In genomic region chrX:162901371-162902039, GRCm38 (mm10) we compare ENCODE assay signal across 8 mouse cellular contexts. TPM values are rescaled to one million over a fixed set of nuclear protein-coding genes. Genes with fewer than 3 reads are reported as not detected.
DNase-seq lines count a peak whose midpoint lies in the region; ATAC-seq and TF ChIP-seq lines count a peak whose summit lies in the region.

No protein-coding gene starts in this region.

- peak overlapping the region; percentile 84 for H3K4me3 ChIP-seq in E14TG2a.4 (replicated peaks; ENCODE audit: low read length)
- H3K4me3 ChIP-seq in bone marrow, adult 2 months (replicated peaks; ENCODE audit: control insufficient read depth, low read depth, low read length) = peak overlapping the region; percentile 64
- peak overlapping the region; percentile 61 for H3K4me3 ChIP-seq in lung, embryonic 15.5 days
- H3K4me3 ChIP-seq in neural tube, embryonic 15.5 days (replicated peaks) = peak overlapping the region; percentile 56

- H3K36me3 ChIP-seq in E14TG2a.4 (ENCODE audit: insufficient read depth, low read length) = no peaks in the 10 kb centered on the region
- no peaks in the 10 kb centered on the region for H3K36me3 ChIP-seq in lung, embryonic 15.5 days
- no peaks in the 10 kb centered on the region for H3K36me3 ChIP-seq in neural tube, embryonic 15.5 days

- H3K4me1 ChIP-seq in E14TG2a.4 (replicated peaks; ENCODE audit: low read depth, low read length) = peaks cover 13% of the 10 kb centered on the region
- no peaks in the 10 kb centered on the region for H3K4me1 ChIP-seq in bone marrow, adult 2 months (ENCODE audit: control insufficient read depth, insufficient read depth, low read length)
- H3K4me1 ChIP-seq in lung, embryonic 15.5 days = no peaks in the 10 kb centered on the region
- H3K4me1 ChIP-seq in neural tube, embryonic 15.5 days = no peaks in the 10 kb centered on the region

- H3K9ac ChIP-seq in lung, embryonic 15.5 days = peak overlapping the region; percentile 60
- H3K9ac ChIP-seq in neural tube, embryonic 15.5 days (replicated peaks) = peak overlapping the region; percentile 62

- peak; percentile 43 to 49 for DNase-seq in heart, postnatal 10 days
- peak; percentile 39 to 64 for DNase-seq in kidney, postnatal 36 days
- peak; percentile 12 for DNase-seq in testis, postnatal 14 days (ENCODE audit: low spot score)

- H3K27me3 ChIP-seq in E14TG2a.4 (ENCODE audit: insufficient read depth, low read length) = no peaks in the 10 kb centered on the region
- H3K27me3 ChIP-seq in lung, embryonic 15.5 days = peaks cover 2% of the 10 kb centered on the region; the same call in 1 of the 2 replicates
- no peaks in the 10 kb centered on the region for H3K27me3 ChIP-seq in neural tube, embryonic 15.5 days (replicated peaks)

- ATAC-seq in erythroid progenitor cell, adult 5-6 weeks (replicated peaks; ENCODE audit: low FRiP score, poor library complexity, severe bottlenecking) = peak; percentile 71
- peak; percentile 93 for ATAC-seq in lung, embryonic 15.5 days (ENCODE audit: borderline replicate concordance, extremely low read depth, low FRiP score, low TSS enrichment)
- peak; percentile 79 for ATAC-seq in neural tube, embryonic 15.5 days (ENCODE audit: low FRiP score)

- TF ChIP-seq POLR2A in bone marrow, adult 2 months (IDR thresholded peaks at IDR 0.05; ENCODE audit: borderline replicate concordance, control insufficient read depth, low read depth, low read length) = peak; percentile 32; the same call in 1 of the 2 replicates

- intact Hi-C loops in heart, postnatal 10 days (cut with DNase I) = no loop called here

- H3K9me3 ChIP-seq in E14TG2a.4 (ENCODE audit: low read length) = no peaks in the 10 kb centered on the region
- no peaks in the 10 kb centered on the region for H3K9me3 ChIP-seq in lung, embryonic 15.5 days
- H3K9me3 ChIP-seq in neural tube, embryonic 15.5 days (replicated peaks) = no peaks in the 10 kb centered on the region

- 15% methylated on average over 24 of the region's 25 CpGs for WGBS in bone marrow, adult 2 months
- WGBS in lung, embryonic 15.5 days = 15% methylated on average over 23 of the region's 25 CpGs
- WGBS in neural tube, embryonic 15.5 days = 19% methylated on average over 25 of the region's 25 CpGs

- peak overlapping the region; percentile 94 for H3K27ac ChIP-seq in bone marrow, adult 2 months (ENCODE audit: control insufficient read depth, insufficient read depth, low read depth, low read length, poor library complexity)
- peak overlapping the region; percentile 88 for H3K27ac ChIP-seq in lung, embryonic 15.5 days
- H3K27ac ChIP-seq in neural tube, embryonic 15.5 days (replicated peaks) = peak overlapping the region; percentile 78

- no peak for TF ChIP-seq CTCF in E14TG2a.4 (conservative IDR thresholded peaks at IDR 0.05; ENCODE audit: low read length)
- TF ChIP-seq CTCF in bone marrow, adult 2 months (IDR thresholded peaks at IDR 0.05; ENCODE audit: control insufficient read depth, insufficient read depth, low read length) = peak; percentile 1; the same call in 1 of the 2 replicates

- peak overlapping the region; percentile 67 for H3K4me2 ChIP-seq in lung, embryonic 15.5 days
- H3K4me2 ChIP-seq in neural tube, embryonic 15.5 days = peak overlapping the region; percentile 70

RNA-seq across cellular contexts. Expression of gene Ctps2, which starts 0.5 kb away (rescaled TPM):
- 19.8 and 30.5 TPM in 2 replicates for polyA plus RNA-seq in bone marrow, adult 2 months (2011; ENCODE audit: insufficient read depth, insufficient read length, low replicate concordance, missing spikeins)
- 14.8 and 44.4 TPM in 2 replicates for total RNA-seq in erythroid progenitor cell, adult 5-6 weeks (2015; ENCODE audit: low replicate concordance)
- 13.8 and 15.8 TPM in 2 replicates for total RNA-seq in erythroid progenitor cell, adult 5-6 weeks (2017; ENCODE audit: low replicate concordance)
- total RNA-seq in heart, postnatal 10 days (2021) = 10 to 100 TPM; 30.6 to 30.7 TPM
- 90.0 and 90.9 TPM in 2 replicates for polyA plus RNA-seq in lung, embryonic 15.5 days (2015; fragmentation: Nextera tagmentation; extraction: Ambion mirVana)
- 82.6 and 87.9 TPM in 2 replicates for polyA plus RNA-seq in neural tube, embryonic 15.5 days (2015; fragmentation: Nextera tagmentation; extraction: Ambion mirVana)

RNA-seq across cellular contexts. Expression of gene Syap1, which starts 13.3 kb away (rescaled TPM):
- 8.4 and 15.9 TPM in 2 replicates for polyA plus RNA-seq in bone marrow, adult 2 months (2011; ENCODE audit: insufficient read depth, insufficient read length, low replicate concordance, missing spikeins)
- 15.1 and 22.6 TPM in 2 replicates for total RNA-seq in erythroid progenitor cell, adult 5-6 weeks (2015; ENCODE audit: low replicate concordance)
- total RNA-seq in erythroid progenitor cell, adult 5-6 weeks (2017; ENCODE audit: low replicate concordance) = 25.9 and 33.9 TPM in 2 replicates
- 10 to 100 TPM; 38.6 to 41.8 TPM for total RNA-seq in heart, postnatal 10 days (2021)
- 39.9 and 41.5 TPM in 2 replicates for polyA plus RNA-seq in lung, embryonic 15.5 days (2015; fragmentation: Nextera tagmentation; extraction: Ambion mirVana)
- polyA plus RNA-seq in neural tube, embryonic 15.5 days (2015; fragmentation: Nextera tagmentation; extraction: Ambion mirVana) = 31.3 and 32.4 TPM in 2 replicates

Comparison
In these comparisons a context has a peak if more than half of its experiments do, and no peak if none do; other contexts are left out.
1. Peak in every context shown above with its lines: DNase-seq, ATAC-seq, H3K4me3 ChIP-seq and H3K27ac ChIP-seq.